Mouse (Mus musculus) heart, adult 2 months (tissue): Measurements from ENCODE around the gene Dmkn.

Experiments used
- CTCF ChIP-seq: fragments of 200-600 bp; IDR thresholded peaks from 2 replicates; pipeline ENCODE4 v1.8.1; 2022; ENCODE audit warnings: antibody characterized with exemption, mild to moderate bottlenecking, moderate library complexity
- EP300 ChIP-seq: fragments of 200-500 bp; IDR thresholded peaks from 2 replicates; pipeline ENCODE4 v1.6.1; 2011; ENCODE audit warnings: low read depth, low read length, control low read depth; ENCODE audit not compliant: insufficient read depth

DNA sequence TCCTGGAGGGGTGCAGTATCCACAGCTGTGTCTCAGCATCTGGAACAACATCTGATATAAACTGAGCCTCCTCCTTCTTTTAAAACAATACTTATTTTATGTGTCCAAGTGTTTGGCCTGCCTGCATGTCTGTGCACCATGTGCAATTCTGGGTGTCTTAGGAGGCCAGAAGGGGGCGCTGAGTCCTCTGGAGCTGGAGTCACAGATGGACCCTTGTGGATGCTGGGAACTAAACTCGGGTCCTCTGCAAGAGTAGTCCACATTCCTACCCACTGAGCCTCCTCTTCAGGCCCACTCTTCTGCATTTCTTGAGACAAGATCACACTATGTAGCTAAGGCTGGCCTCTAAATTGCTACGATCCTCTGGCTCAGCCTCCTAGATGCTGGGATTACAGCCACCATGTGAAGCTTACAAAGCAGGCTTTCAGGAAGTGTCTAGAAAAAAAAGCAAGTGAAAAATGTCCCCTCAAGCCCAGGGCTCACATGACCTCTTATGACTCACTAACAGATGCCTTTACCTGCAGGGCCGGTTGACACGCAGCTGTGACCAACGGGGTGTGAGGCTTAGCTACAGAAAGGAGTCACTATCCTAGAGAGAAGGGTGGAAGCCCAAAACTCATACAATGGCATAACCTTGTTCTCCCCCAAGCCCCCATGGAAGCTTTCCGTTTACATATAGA, 15.9 kb upstream of the Dmkn start:
- TF ChIP-seq EP300 = no peak
- no peak for TF ChIP-seq CTCF
